Mouse (Mus musculus): ENCODE measurements at regions not wholly inside any gene's neighbourhood (a gene's known extent, or its start where the extent isn't known, plus 50 kb on each side); places are given as distances from the start of the nearest gene placed in this dataset.

DNA sequence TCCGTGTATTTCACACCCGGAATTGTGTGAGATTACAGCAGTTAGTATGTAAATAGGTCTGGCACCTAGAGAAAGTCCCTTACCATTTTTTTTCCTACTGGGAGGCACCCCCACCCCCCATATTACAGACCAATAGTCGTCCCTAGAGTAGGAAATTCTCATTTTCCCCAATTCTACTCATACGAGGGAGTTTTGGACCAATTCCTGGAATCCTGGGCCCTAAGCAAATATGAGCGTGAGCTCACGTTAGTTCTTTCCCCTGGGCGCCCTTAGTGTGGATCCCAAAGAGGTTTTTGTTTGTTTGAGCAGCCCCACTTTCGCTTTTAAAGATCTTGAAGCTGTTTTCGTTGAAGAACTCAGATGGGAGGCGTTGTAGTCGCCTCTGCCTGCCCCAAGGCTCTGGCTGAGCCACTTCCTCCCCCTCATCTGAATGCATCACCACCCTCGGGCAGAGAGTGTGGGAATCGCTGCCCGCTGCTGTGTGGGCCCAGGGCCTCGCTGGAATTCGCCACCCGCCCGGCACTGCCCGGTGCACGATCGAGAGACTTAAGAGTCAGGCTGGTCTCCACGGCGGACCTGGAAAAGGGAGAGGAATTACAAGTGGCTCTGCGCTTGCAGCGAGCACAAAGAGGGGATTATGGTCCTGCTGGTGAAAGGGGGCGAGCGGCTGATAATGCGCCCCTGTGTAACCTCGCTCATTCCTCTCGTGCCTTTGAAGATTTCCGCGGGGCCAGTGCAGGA is 80.6 kb upstream of the Akt3 start:
- Histone ChIP-seq H3K27ac (ENCODE audit: low read length) (peak overlapping the region; percentile 84), H3K9me3 (ENCODE audit: control insufficient read depth, low read length) (no peaks in the 10 kb centered on the region), H3K4me3 (ENCODE audit: low read length) (peak overlapping the region; percentile 57), H3K36me3 (ENCODE audit: control insufficient read depth, insufficient read depth, low read length) (no peaks in the 10 kb centered on the region), H3K4me1 (replicated peaks; ENCODE audit: control insufficient read depth, insufficient read depth, low read length) (peaks cover 7% of the 10 kb centered on the region; the same call in 1 of the 2 replicates), H3K9ac (ENCODE audit: low read length) (peak overlapping the region; percentile 70), H3K4me2 (ENCODE audit: low read depth, low read length) (peak overlapping the region; percentile 83), H3K27me3 (ENCODE audit: control insufficient read depth, insufficient read depth, low read depth, low read length) (no peaks in the 10 kb centered on the region)
- 5% methylated on average over 32 of the region's 32 CpGs for WGBS
- peak; percentile 93 for ATAC-seq (ENCODE audit: low read depth)

DNA sequence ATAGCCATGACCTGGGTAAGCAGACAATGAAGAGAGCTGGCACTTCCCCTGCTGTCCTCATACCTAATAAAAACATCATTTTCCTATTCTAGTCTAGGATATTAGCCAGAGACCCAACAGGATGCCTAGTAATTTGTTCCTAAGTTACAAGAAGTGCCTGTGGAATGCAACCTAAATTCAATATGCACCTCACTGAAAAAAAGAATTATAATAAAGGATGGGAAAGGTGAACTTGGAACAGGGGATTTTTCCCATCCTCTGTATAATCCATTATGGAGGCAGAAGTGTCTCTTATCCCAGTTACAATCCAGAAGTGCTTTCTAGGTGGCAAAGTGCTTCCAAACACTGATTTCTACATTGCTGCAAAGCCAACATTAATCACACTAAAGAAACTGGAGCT is 79.8 kb upstream of the Akt3 start:
- H3K9me3 ChIP-seq (ENCODE audit: control insufficient read depth, low read length) = no peaks in the 10 kb centered on the region
- no peak overlapping the region for H3K4me3 ChIP-seq (ENCODE audit: low read length)
- H3K4me1 ChIP-seq (replicated peaks; ENCODE audit: control insufficient read depth, insufficient read depth, low read length) = 0 out of 2 replicates have a peak, but pooled peaks cover 4% of the 10 kb centered on the region
- no peaks in the 10 kb centered on the region for H3K27me3 ChIP-seq (ENCODE audit: control insufficient read depth, insufficient read depth, low read depth, low read length)
- ATAC-seq (ENCODE audit: low read depth) = no peak
- no peak overlapping the region for H3K4me2 ChIP-seq (ENCODE audit: low read depth, low read length)
- H3K36me3 ChIP-seq (ENCODE audit: control insufficient read depth, insufficient read depth, low read length) = no peaks in the 10 kb centered on the region
- H3K27ac ChIP-seq (ENCODE audit: low read length) = 0 out of 2 replicates have a peak overlapping the region, but pooled peaks have one; percentile 84
- H3K9ac ChIP-seq (ENCODE audit: low read length) = no peak overlapping the region

- ATAC-seq (ENCODE audit: low read depth) = no peak
- 79% methylated on average over 4 of the region's 4 CpGs for WGBS
- no peak overlapping the region for H3K9ac ChIP-seq (ENCODE audit: low read length)
- H3K27me3 ChIP-seq (ENCODE audit: control insufficient read depth, insufficient read depth, low read depth, low read length) = no peaks in the 10 kb centered on the region
- H3K27ac ChIP-seq (ENCODE audit: low read length) = no peak overlapping the region
- H3K4me2 ChIP-seq (ENCODE audit: low read depth, low read length) = no peak overlapping the region
- H3K9me3 ChIP-seq (ENCODE audit: control insufficient read depth, low read length) = no peaks in the 10 kb centered on the region
- no peak overlapping the region for H3K4me3 ChIP-seq (ENCODE audit: low read length)
- no peaks in the 10 kb centered on the region for H3K36me3 ChIP-seq (ENCODE audit: control insufficient read depth, insufficient read depth, low read length)
- H3K4me1 ChIP-seq (replicated peaks; ENCODE audit: control insufficient read depth, insufficient read depth, low read length) = 0 out of 2 replicates have a peak, but pooled peaks cover 4% of the 10 kb centered on the region
Observed at GRCm38 (mm10) chr1:177337141-177337540, 79.1 kb upstream of the Akt3 start.

- Histone ChIP-seq H3K36me3 (ENCODE audit: control insufficient read depth, insufficient read depth, low read length) (no peaks in the 10 kb centered on the region), H3K4me1 (replicated peaks; ENCODE audit: control insufficient read depth, insufficient read depth, low read length) (0 out of 2 replicates have a peak, but pooled peaks cover 4% of the 10 kb centered on the region), H3K9me3 (ENCODE audit: control insufficient read depth, low read length) (no peaks in the 10 kb centered on the region), H3K27ac (ENCODE audit: low read length) (no peak overlapping the region), H3K27me3 (ENCODE audit: control insufficient read depth, insufficient read depth, low read depth, low read length) (no peaks in the 10 kb centered on the region), H3K4me3 (ENCODE audit: low read length) (no peak overlapping the region), H3K4me2 (ENCODE audit: low read depth, low read length) (no peak overlapping the region), H3K9ac (ENCODE audit: low read length) (no peak overlapping the region)
- 87% methylated on average over 2 of the region's 2 CpGs for WGBS
- ATAC-seq (ENCODE audit: low read depth) = no peak
Observed at GRCm38 (mm10) chr1:177336436-177336835, 78.4 kb upstream of the Akt3 start.

DNA sequence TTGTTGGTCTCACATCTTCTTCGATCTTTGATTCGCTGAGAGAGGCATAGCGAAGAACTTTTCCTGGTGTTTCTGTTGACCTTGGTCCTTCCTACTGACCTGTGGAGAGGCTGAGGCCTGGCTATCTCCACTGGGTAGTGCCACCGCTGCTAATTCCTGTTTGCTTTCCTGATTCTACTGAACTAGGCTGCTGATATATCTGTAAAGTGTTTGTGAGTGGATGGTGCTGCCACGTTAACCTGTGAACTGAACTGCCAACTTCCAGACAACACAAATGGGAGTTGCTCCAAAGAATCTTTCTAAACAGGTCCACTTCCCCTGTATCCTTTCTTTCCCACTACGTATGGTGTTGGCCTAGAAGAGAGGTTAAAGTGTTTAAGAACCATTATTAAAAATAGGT is 78.0 kb upstream of the Akt3 start:
- H3K9me3 ChIP-seq (ENCODE audit: control insufficient read depth, low read length) = no peaks in the 10 kb centered on the region
- WGBS = 78% methylated on average over 6 of the region's 6 CpGs
- no peak for ATAC-seq (ENCODE audit: low read depth)
- no peak overlapping the region for H3K4me3 ChIP-seq (ENCODE audit: low read length)
- H3K4me1 ChIP-seq (replicated peaks; ENCODE audit: control insufficient read depth, insufficient read depth, low read length) = 0 out of 2 replicates have a peak, but pooled peaks cover 4% of the 10 kb centered on the region
- no peak overlapping the region for H3K9ac ChIP-seq (ENCODE audit: low read length)
- H3K27me3 ChIP-seq (ENCODE audit: control insufficient read depth, insufficient read depth, low read depth, low read length) = no peaks in the 10 kb centered on the region
- H3K4me2 ChIP-seq (ENCODE audit: low read depth, low read length) = no peak overlapping the region
- no peak overlapping the region for H3K27ac ChIP-seq (ENCODE audit: low read length)
- H3K36me3 ChIP-seq (ENCODE audit: control insufficient read depth, insufficient read depth, low read length) = no peaks in the 10 kb centered on the region

DNA sequence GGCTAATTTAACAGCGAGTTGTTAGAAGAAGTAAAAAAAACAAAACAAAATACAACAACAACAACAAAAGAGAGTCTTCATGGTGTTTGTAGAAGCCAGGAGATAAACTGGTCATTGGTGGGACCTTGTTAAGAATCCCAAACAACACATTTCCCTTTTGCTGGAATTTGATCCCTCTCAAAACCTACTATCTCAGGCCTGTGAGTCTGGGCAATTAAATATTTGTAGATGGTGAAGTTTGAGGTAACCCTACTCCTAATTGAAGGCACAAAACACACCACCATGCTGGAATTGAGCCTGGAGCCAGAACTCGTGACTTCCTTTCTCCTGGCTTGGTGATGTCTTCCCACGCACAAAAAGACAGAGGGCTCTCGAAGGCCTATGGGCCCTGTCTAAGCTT is 65.4 kb upstream of the Akt3 start:
- H3K9ac ChIP-seq (ENCODE audit: low read length) = no peak overlapping the region; the same call in 1 of the 2 replicates
- 0 out of 2 replicates have a peak, but pooled peaks cover 3% of the 10 kb centered on the region for H3K4me1 ChIP-seq (replicated peaks; ENCODE audit: control insufficient read depth, insufficient read depth, low read length)
- no peaks in the 10 kb centered on the region for H3K27me3 ChIP-seq (ENCODE audit: control insufficient read depth, insufficient read depth, low read depth, low read length)
- WGBS = 64% methylated on average over 4 of the region's 4 CpGs
- H3K27ac ChIP-seq (ENCODE audit: low read length) = no peak overlapping the region
- H3K9me3 ChIP-seq (ENCODE audit: control insufficient read depth, low read length) = no peaks in the 10 kb centered on the region
- ATAC-seq (ENCODE audit: low read depth) = no peak
- H3K4me3 ChIP-seq (ENCODE audit: low read length) = peak overlapping the region; percentile 54
- peak overlapping the region; percentile 88 for H3K4me2 ChIP-seq (ENCODE audit: low read depth, low read length)
- no peaks in the 10 kb centered on the region for H3K36me3 ChIP-seq (ENCODE audit: control insufficient read depth, insufficient read depth, low read length)

GRCm38 (mm10) chr1:177322745-177323299 is 64.8 kb upstream of the Akt3 start:
- no peaks in the 10 kb centered on the region for H3K27me3 ChIP-seq (ENCODE audit: control insufficient read depth, insufficient read depth, low read depth, low read length)
- peak overlapping the region; percentile 53 for H3K9ac ChIP-seq (ENCODE audit: low read length)
- under 1% methylated on average over 40 of the region's 40 CpGs for WGBS
- H3K27ac ChIP-seq (ENCODE audit: low read length) = no peak overlapping the region
- H3K4me1 ChIP-seq (replicated peaks; ENCODE audit: control insufficient read depth, insufficient read depth, low read length) = 0 out of 2 replicates have a peak, but pooled peaks cover 3% of the 10 kb centered on the region
- no peaks in the 10 kb centered on the region for H3K36me3 ChIP-seq (ENCODE audit: control insufficient read depth, insufficient read depth, low read length)
- H3K4me2 ChIP-seq (ENCODE audit: low read depth, low read length) = peak overlapping the region; percentile 88
- peak; percentile 45 for ATAC-seq (ENCODE audit: low read depth)
- peak overlapping the region; percentile 54 for H3K4me3 ChIP-seq (ENCODE audit: low read length)
- H3K9me3 ChIP-seq (ENCODE audit: control insufficient read depth, low read length) = no peaks in the 10 kb centered on the region

DNA sequence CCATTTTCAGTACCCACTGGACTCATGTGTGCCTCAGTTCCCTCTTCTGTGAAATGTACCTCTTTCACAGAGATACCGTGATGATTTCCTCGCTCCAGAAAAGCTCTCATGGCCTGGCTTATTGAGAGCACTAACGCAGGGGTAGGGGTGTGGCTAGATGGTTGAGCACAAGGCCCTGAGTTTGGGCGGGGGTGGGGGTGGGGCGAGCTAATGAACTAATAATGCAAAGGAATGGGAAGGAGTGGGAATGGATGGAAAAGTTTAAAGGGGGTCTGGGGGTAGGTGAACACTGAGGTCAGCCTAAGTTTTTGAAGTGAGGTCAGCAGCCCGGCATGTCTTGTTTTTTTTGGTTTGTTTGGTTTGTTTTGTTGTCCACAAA is 64.3 kb upstream of the Akt3 start:
- no peaks in the 10 kb centered on the region for H3K27me3 ChIP-seq (ENCODE audit: control insufficient read depth, insufficient read depth, low read depth, low read length)
- WGBS = 8% methylated on average over 6 of the region's 6 CpGs
- H3K4me2 ChIP-seq (ENCODE audit: low read depth, low read length) = peak overlapping the region; percentile 88
- H3K9me3 ChIP-seq (ENCODE audit: control insufficient read depth, low read length) = no peaks in the 10 kb centered on the region
- 0 out of 2 replicates have a peak, but pooled peaks cover 3% of the 10 kb centered on the region for H3K4me1 ChIP-seq (replicated peaks; ENCODE audit: control insufficient read depth, insufficient read depth, low read length)
- ATAC-seq (ENCODE audit: low read depth) = no peak
- H3K9ac ChIP-seq (ENCODE audit: low read length) = peak overlapping the region; percentile 53
- H3K4me3 ChIP-seq (ENCODE audit: low read length) = peak overlapping the region; percentile 54
- H3K27ac ChIP-seq (ENCODE audit: low read length) = no peak overlapping the region
- no peaks in the 10 kb centered on the region for H3K36me3 ChIP-seq (ENCODE audit: control insufficient read depth, insufficient read depth, low read length)

DNA sequence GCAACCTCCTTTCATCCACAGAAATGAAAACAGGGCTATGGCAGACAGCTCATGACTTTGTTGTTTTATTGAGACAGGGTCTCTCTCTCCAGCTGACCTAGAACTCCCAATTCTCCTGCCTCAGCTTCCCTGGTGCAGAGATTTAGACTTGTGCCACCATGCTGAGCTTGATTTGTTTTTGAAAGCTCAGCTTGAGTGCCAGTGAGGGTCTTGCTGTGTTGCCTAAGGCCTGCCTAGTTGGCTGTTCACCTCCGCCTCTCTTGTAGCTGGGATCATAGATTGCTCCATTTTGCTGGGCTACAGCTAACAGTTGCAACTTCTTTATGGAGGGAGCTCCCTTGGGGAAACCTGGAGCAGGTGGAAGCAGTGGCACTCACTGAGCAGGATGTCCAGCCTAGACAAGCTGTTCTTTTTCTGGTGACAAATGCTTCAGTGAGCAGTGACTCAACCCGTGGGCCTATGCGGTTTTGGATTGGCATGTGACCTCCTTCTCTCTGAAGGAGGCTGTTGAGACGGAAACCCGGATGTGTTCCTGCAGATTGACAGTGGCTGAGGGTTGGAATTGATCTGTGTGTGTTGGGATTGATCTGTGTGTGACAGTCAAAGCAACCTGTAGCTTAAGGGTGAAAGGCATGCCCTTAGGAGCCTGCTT is 63.8 kb upstream of the Akt3 start:
- H3K9me3 ChIP-seq (ENCODE audit: control insufficient read depth, low read length) = no peaks in the 10 kb centered on the region
- no peak overlapping the region for H3K27ac ChIP-seq (ENCODE audit: low read length)
- H3K9ac ChIP-seq (ENCODE audit: low read length) = no peak overlapping the region
- no peak overlapping the region for H3K4me3 ChIP-seq (ENCODE audit: low read length)
- no peaks in the 10 kb centered on the region for H3K27me3 ChIP-seq (ENCODE audit: control insufficient read depth, insufficient read depth, low read depth, low read length)
- no peaks in the 10 kb centered on the region for H3K36me3 ChIP-seq (ENCODE audit: control insufficient read depth, insufficient read depth, low read length)
- no peak for ATAC-seq (ENCODE audit: low read depth)
- WGBS = 47% methylated on average over 5 of the region's 5 CpGs
- H3K4me1 ChIP-seq (replicated peaks; ENCODE audit: control insufficient read depth, insufficient read depth, low read length) = 0 out of 2 replicates have a peak, but pooled peaks cover 3% of the 10 kb centered on the region
- H3K4me2 ChIP-seq (ENCODE audit: low read depth, low read length) = no peak overlapping the region
